Mouse (Mus musculus) midbrain, embryonic 10.5 days (tissue): Measurements from ENCODE around the gene Lsm6. TPM values are rescaled to one million over a fixed set of nuclear protein-coding genes. Genes with fewer than 3 reads are reported as not detected.

Experiments
- DNase-seq: peaks from one replicate; pipeline ENCODE4 v3.0.0-alpha.2; 2017; ENCODE audit warnings: low spot score
- H3K27ac ChIP-seq: fragments of 300-500 bp; sonication (generic); replicated peaks from 2 replicates; pipeline ENCODE4 v1.5.1; 2016; ENCODE audit warnings: mild to moderate bottlenecking
- H3K27me3 ChIP-seq: fragments of 300-500 bp; sonication (generic); 2 replicates; pipeline ENCODE4 v1.6.1; 2016; ENCODE audit warnings: low read depth, mild to moderate bottlenecking; ENCODE audit not compliant: poor library complexity, severe bottlenecking
- H3K36me3 ChIP-seq: fragments of 300-500 bp; sonication (generic); 2 replicates; pipeline ENCODE4 v1.6.1; 2016; ENCODE audit warnings: mild to moderate bottlenecking, moderate library complexity
- H3K4me1 ChIP-seq: fragments of 300-500 bp; sonication (generic); 2 replicates; pipeline ENCODE4 v1.6.1; 2016
- H3K4me3 ChIP-seq: fragments of 300-500 bp; sonication (generic); 2 replicates; pipeline ENCODE4 v1.5.1; 2016; ENCODE audit warnings: mild to moderate bottlenecking, moderate library complexity
- H3K9me3 ChIP-seq: fragments of 300-500 bp; sonication (generic); replicated peaks from 2 replicates; pipeline ENCODE4 v1.6.1; 2016; ENCODE audit warnings: mild to moderate bottlenecking
- WGBS: fragments of 180-500 bp; shearing (Covaris S2); methylation state at CpG from one replicate; pipeline ENCODE4 v1.1.7; 2016; 5-methylcytosine and 5-hydroxymethylcytosine counted together
- polyA plus RNA-seq: library from polyadenylated mRNA; unstranded; fragments of >200 nt; fragmentation: Nextera tagmentation; extraction: Ambion mirVana; gene quantifications from 2 replicates; pipeline ENCODE4 v1.2.1, GENCODE M21; 2016

The Lsm6 gene
- polyA plus RNA-seq, result 277 and 292 TPM in 2 replicates

GRCm38 (mm10) chr8:78820673-78821310, at the start of gene Lsm6:
Lsm6 (minus strand) TSS chr8:78821140.
- H3K4me1 ChIP-seq, result peaks cover 14% of the 10 kb centered on the region
- WGBS, result under 1% methylated on average over 70 of the region's 70 CpGs

DNA sequence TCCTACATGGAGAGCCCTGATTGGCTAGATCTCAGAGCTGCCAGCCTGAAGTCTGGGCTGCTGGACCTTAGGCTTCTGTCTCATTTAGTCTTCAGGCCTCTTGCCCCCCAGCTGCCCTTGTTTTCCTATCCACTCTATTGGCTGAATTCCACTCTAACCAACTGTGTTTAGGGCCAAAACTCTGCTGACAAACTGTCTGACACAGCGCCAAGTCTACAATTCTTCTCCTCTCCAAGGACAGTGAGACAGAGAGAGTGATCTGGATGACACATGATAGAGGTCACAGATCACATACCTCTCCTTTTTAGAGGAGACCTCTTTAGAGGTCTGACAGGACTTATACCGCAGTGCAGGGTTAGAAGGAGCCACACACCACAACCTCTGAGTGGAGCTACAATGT, 46.1 kb upstream of the Lsm6 start:
- Histone ChIP-seq H3K27me3 (no peaks in the 10 kb centered on the region), H3K27ac (no peak overlapping the region), H3K36me3 (no peaks in the 10 kb centered on the region), H3K4me1 (no peaks in the 10 kb centered on the region), H3K4me3 (no peak overlapping the region), H3K9me3 (no peaks in the 10 kb centered on the region)
- WGBS, result 92% methylated on average over 2 of the region's 2 CpGs
- no peak for DNase-seq

More at GRCm38 (mm10) chr8:78820673-78821310, at the start of gene Lsm6:
- Histone ChIP-seq H3K36me3 (peaks cover 35% of the 10 kb centered on the region), H3K27me3 (no peaks in the 10 kb centered on the region), H3K9me3 (no peaks in the 10 kb centered on the region), H3K27ac (peak within 1 kb of the TSS; percentile 97), H3K4me3 (peak within 1 kb of the TSS; percentile 82)
- DNase-seq, result peak; percentile 98

DNA sequence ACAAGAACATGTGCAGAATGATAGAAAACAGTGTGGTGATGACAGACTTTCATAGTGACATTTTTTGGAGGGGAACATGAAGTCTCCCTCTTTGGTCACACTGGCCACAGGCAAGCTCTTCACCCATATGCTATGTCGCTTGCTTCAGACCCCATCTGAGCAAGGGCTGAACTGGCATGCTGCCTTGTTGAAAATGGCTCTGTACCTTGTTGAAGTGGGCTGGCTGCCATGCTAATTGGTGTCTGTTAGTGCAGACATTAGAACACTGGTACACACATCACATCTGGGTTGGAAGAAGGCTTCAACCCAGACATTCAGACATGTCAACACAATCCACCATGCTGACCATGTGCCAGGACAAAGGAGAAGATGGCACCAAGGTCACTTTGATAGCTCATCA, 42.1 kb upstream of the Lsm6 start:
- WGBS, result 92% methylated on average over 1 of the region's 1 CpGs

DNA sequence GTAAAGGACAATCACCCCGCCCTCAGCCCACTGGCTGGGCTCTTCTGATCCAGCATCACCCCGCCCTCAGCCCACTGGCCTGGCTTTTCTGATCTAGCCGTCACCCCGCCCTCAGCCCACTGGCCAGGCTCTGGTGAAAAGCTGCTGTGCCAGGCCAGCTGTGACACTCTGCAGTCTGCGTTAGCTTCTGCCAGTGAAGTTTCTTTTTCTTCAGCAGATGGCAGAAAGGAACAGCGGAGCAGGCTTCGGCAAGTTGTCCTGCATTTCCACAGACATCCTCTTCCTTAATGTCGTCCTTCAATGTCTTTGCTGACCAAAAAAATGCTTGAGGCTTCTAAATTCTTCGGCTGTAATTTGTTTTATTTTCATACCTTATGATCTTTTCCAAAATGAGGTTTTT, 41.1 kb upstream of the Lsm6 start:
- no peak overlapping the region for H3K27ac ChIP-seq
- H3K36me3 ChIP-seq, result no peaks in the 10 kb centered on the region
- no peaks in the 10 kb centered on the region for H3K27me3 ChIP-seq
- H3K4me3 ChIP-seq, result no peak overlapping the region
- no peaks in the 10 kb centered on the region for H3K9me3 ChIP-seq
- WGBS, result 79% methylated on average over 9 of the region's 9 CpGs
- H3K4me1 ChIP-seq, result 0 out of 2 replicates have a peak, but pooled peaks cover 4% of the 10 kb centered on the region
- no peak for DNase-seq

More for the DNA sequence above, 42.1 kb upstream of the Lsm6 start:
- Histone ChIP-seq H3K27ac (no peak overlapping the region), H3K36me3 (no peaks in the 10 kb centered on the region), H3K4me3 (no peak overlapping the region), H3K4me1 (0 out of 2 replicates have a peak, but pooled peaks cover 4% of the 10 kb centered on the region), H3K27me3 (no peaks in the 10 kb centered on the region), H3K9me3 (no peaks in the 10 kb centered on the region)
- DNase-seq, result no peak

GRCm38 (mm10) chr8:78860789-78861188, 39.8 kb upstream of the Lsm6 start:
- Histone ChIP-seq H3K27me3 (no peaks in the 10 kb centered on the region), H3K36me3 (no peaks in the 10 kb centered on the region), H3K4me1 (0 out of 2 replicates have a peak, but pooled peaks cover 4% of the 10 kb centered on the region), H3K4me3 (no peak overlapping the region), H3K27ac (no peak overlapping the region), H3K9me3 (no peaks in the 10 kb centered on the region)
- WGBS, result 52% methylated on average over 5 of the region's 5 CpGs
- no peak for DNase-seq

DNA sequence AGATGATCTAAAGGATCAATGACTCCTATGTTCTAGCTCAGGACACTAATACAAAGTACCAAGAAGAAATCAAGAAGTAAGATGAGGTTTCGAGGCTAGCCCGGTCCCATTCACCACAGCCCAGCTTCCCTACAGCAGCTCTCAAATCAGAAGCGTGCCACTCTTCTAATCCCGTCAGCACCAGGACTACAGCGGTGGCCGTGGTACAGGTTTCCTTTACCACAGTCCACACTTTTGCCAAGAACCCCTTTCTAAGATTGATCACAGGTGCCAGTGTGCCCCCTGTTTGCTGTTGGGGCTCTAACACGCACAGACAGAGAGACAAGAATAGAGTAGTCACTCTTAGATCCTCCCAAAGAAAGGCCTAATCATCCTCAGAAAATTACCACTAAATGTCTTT, 36.5 kb upstream of the Lsm6 start:
- H3K4me3 ChIP-seq, result no peak overlapping the region

GRCm38 (mm10) chr8:78852279-78852678, 31.3 kb upstream of the Lsm6 start:
- WGBS, result 92% methylated on average over 4 of the region's 4 CpGs

More for the DNA sequence above, 36.5 kb upstream of the Lsm6 start:
- 89% methylated on average over 7 of the region's 7 CpGs for WGBS
- Histone ChIP-seq H3K9me3 (no peaks in the 10 kb centered on the region), H3K36me3 (no peaks in the 10 kb centered on the region), H3K27ac (no peak overlapping the region), H3K4me1 (0 out of 2 replicates have a peak, but pooled peaks cover 4% of the 10 kb centered on the region), H3K27me3 (no peaks in the 10 kb centered on the region)
- DNase-seq, result no peak

GRCm38 (mm10) chr8:78847240-78847639, 26.3 kb upstream of the Lsm6 start:
- Histone ChIP-seq H3K27ac (no peak overlapping the region), H3K36me3 (no peaks in the 10 kb centered on the region), H3K4me3 (no peak overlapping the region), H3K9me3 (no peaks in the 10 kb centered on the region), H3K4me1 (no peaks in the 10 kb centered on the region), H3K27me3 (no peaks in the 10 kb centered on the region)
- WGBS, result 91% methylated on average over 3 of the region's 3 CpGs
- no peak for DNase-seq

More at GRCm38 (mm10) chr8:78852279-78852678, 31.3 kb upstream of the Lsm6 start:
- Histone ChIP-seq H3K27ac (no peak overlapping the region), H3K4me3 (no peak overlapping the region), H3K4me1 (no peaks in the 10 kb centered on the region), H3K36me3 (no peaks in the 10 kb centered on the region), H3K9me3 (no peaks in the 10 kb centered on the region), H3K27me3 (no peaks in the 10 kb centered on the region)
- DNase-seq, result no peak

DNA sequence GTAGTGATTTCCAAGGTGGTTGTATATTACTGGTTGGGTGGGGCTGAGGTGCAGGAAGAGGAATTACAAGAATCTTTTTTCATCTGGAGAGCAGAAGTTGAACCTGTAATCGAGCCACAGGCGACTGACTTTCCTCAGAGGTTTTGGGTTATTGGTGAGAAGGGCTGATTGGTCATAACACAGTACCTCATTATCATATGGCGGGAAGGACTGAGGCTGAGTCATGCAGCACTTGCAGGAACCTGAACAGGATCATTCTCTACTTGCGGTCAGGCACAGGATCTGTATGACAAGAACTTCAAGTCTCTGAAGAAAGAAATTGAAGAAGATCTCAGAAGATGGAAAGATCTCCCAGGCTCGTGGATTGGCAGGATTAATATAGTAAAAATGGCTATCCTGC, 23.6 kb upstream of the Lsm6 start:
- no peaks in the 10 kb centered on the region for H3K4me1 ChIP-seq
- WGBS, result 91% methylated on average over 5 of the region's 5 CpGs
- H3K27ac ChIP-seq, result no peak overlapping the region
- H3K4me3 ChIP-seq, result no peak overlapping the region
- H3K36me3 ChIP-seq, result no peaks in the 10 kb centered on the region
- no peak for DNase-seq
- H3K9me3 ChIP-seq, result no peaks in the 10 kb centered on the region
- H3K27me3 ChIP-seq, result no peaks in the 10 kb centered on the region

DNA sequence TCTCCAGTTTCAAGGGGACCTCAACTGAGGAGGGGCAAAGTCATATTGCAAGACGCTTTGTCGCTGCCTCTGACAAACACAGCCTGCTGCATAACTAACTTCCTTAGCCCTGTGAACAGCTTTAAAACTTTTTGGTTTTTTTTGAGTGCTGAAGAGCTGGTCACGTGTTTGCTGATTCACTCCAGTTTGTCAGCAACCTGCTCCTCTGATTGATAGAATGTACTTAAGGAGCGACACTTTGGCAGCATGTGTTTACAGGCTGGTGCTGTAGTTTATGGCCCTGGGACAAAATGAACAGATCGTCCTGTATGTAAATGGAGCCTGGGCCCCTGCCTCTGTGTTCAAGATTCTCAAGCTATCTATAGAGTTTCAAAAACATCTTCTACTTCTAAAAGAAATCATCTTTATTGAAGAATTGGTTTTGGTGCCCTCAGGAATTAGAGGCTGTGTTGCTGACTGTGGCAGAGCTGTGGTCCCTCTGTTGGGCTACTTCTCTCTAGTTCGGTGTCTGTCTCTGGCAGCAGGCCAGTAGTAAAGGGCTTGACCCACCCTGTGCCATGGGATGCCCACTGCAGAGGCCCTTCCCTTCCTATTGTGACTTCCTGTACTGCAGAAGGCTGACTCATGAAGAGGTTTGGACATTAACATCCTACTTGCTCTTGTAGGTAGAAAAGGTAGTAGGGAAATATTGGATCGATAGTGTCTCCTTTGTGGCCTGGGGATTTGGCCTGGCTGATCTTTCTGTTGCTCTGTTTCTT, 17.9 kb upstream of the Lsm6 start:
- Histone ChIP-seq H3K27me3 (no peaks in the 10 kb centered on the region), H3K36me3 (no peaks in the 10 kb centered on the region), H3K4me1 (no peaks in the 10 kb centered on the region), H3K27ac (no peak overlapping the region), H3K9me3 (no peaks in the 10 kb centered on the region), H3K4me3 (no peak overlapping the region)
- WGBS, result 89% methylated on average over 7 of the region's 7 CpGs
- DNase-seq, result no peak

DNA sequence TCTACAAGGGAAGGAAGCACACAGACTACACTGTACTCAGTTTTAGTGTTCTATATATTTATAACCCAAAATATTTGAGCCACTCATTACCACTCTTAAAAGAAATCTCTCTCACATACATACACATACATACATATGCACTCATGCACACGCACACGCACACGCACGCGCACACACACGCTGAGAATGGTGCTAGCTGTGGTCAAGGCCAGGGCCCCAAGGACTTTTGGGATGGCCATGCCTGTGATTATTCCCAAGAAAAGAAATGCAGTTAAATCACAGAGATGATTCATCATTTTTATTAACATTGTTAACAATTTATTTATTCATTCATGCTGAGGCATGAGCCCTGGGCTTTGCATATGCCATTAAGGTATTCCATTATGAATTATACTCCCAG, 15.2 kb upstream of the Lsm6 start:
- Histone ChIP-seq H3K9me3 (no peaks in the 10 kb centered on the region), H3K27ac (no peak overlapping the region), H3K4me1 (no peaks in the 10 kb centered on the region), H3K27me3 (no peaks in the 10 kb centered on the region), H3K36me3 (no peaks in the 10 kb centered on the region), H3K4me3 (no peak overlapping the region)
- DNase-seq, result no peak
- 97% methylated on average over 6 of the region's 6 CpGs for WGBS

DNA sequence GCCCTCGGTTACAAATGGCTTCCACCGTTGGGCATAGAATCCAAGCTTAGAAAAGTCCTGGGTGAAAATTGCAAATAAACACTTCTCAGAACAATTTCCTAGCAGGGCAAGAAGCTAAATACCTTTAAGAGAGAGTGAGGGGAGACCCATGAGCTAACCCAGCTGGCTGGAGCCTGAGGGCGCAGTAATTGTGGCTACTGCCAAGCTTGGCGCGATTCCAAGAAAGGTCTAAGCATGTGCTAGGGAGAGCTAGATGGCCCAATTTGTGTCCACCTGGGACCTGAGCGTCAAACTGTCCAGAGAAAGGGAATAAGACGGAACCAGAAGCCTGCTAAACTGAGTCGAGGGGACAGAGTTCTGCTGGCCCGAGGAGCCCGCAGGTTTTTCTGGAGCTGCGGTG, 7.5 kb upstream of the Lsm6 start:
- no peaks in the 10 kb centered on the region for H3K9me3 ChIP-seq
- no peak overlapping the region for H3K4me3 ChIP-seq
- H3K27ac ChIP-seq, result no peak overlapping the region
- H3K27me3 ChIP-seq, result no peaks in the 10 kb centered on the region
- 90% methylated on average over 11 of the region's 11 CpGs for WGBS
- H3K4me1 ChIP-seq, result no peaks in the 10 kb centered on the region
- H3K36me3 ChIP-seq, result no peaks in the 10 kb centered on the region
- DNase-seq, result no peak

GRCm38 (mm10) chr8:78824515-78824914, 3.6 kb upstream of the Lsm6 start:
- peaks cover 6% of the 10 kb centered on the region for H3K4me1 ChIP-seq
- no peak overlapping the region for H3K27ac ChIP-seq
- no peak overlapping the region for H3K4me3 ChIP-seq
- no peaks in the 10 kb centered on the region for H3K36me3 ChIP-seq
- H3K9me3 ChIP-seq, result no peaks in the 10 kb centered on the region
- WGBS, result 82% methylated on average over 4 of the region's 4 CpGs
- no peaks in the 10 kb centered on the region for H3K27me3 ChIP-seq
- DNase-seq, result no peak
